Mouse (Mus musculus): ENCODE measurements at regions not wholly inside any gene's neighbourhood (a gene's known extent, or its start where the extent isn't known, plus 50 kb on each side); places are given as distances from the start of the nearest gene placed in this dataset.

DNA sequence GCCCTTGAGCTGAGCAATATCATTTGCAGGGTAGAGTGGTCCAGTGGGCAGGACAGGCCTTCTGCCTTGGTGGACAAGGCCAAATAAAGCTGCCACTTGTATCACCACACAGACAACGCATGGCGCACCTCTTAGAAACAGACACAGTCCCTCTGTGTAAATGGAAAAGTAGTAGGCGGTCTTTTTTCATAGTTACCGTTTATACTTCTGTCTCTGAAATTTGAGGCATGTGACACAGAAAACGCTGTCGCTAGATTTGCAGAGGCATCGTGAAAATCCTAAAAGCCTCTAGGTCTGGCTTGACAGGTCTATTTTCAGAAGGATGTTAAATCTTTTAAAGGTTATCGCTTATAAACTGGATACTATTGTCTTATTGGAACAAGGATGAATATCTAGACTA is 174.4 kb downstream of the Sh3bp4 start:
- TF ChIP-seq CTCF (IDR thresholded peaks at IDR 0.05; ENCODE audit: low read depth) (no peak), EP300 (IDR thresholded peaks at IDR 0.05; ENCODE audit: low read depth) (no peak)

Data from liver, embryonic 14.5 days (tissue).